Mouse (Mus musculus) C2C12 (cell line): Measurements from ENCODE around the gene Tenm2.

ENCODE experiments used
- CTCF ChIP-seq: IDR thresholded peaks from one replicate; pipeline ENCODE4 v1.5.1; 2011; ENCODE audit not compliant: control insufficient read depth, insufficient read depth, insufficient read length
- USF1 ChIP-seq: IDR thresholded peaks from one replicate; pipeline ENCODE4 v1.6.1; 2011; ENCODE audit warnings: low read depth, mild to moderate bottlenecking, control low read depth, moderate library complexity

GRCm38 (mm10) chr11:36990895-36991294 is 244.9 kb downstream of the Tenm2 start:
- TF ChIP-seq CTCF: no peak
- TF ChIP-seq USF1: no peak
